Mouse (Mus musculus) lung, postnatal 0 days (tissue): ENCODE results near the gene Foxi2.

ENCODE experiments used
- CTCF ChIP-seq: IDR thresholded peaks from 2 replicates; pipeline ENCODE4 v1.5.1; 2016; ENCODE audit warnings: antibody characterized with exemption, mild to moderate bottlenecking
- EP300 ChIP-seq: IDR thresholded peaks from 2 replicates; pipeline ENCODE4 v1.6.1; 2016; ENCODE audit warnings: antibody characterized with exemption, mild to moderate bottlenecking, control low read depth

- TF ChIP-seq CTCF (no peak), EP300 (no peak)
Observed at GRCm38 (mm10) chr7:135412357-135412756, 2.2 kb downstream of the Foxi2 start.
